Mouse (Mus musculus): ENCODE results near the gene Tmem87a.

- TF ChIP-seq POLR2A (IDR thresholded peaks at IDR 0.05; ENCODE audit: low read depth, low read length): no peak
- TF ChIP-seq CTCF (conservative IDR thresholded peaks at IDR 0.05; ENCODE audit: insufficient read depth, insufficient read length, low read depth, low read length): no peak
These were observed 55.8 kb downstream of the Tmem87a start for GRCm38 (mm10) chr2:120348120-120348519.

Measured in kidney, adult 2 months (tissue).